Mouse (Mus musculus) left cerebral cortex, postnatal 14 days (tissue): ENCODE data around the gene Acod1. TPM values are rescaled to one million over a fixed set of nuclear protein-coding genes. Genes with fewer than 3 reads are reported as not detected.
A peak's percentile ranks its signal among the peaks of the same experiment; 100 is the strongest.

Experiments used
- DNase-seq, 2 experiments: peaks; one replicate each; pipeline ENCODE4 v3.0.0; 2021 to 2022; ENCODE audit warnings: low spot score in 2 of 2, mixed read lengths in 1 of 2
- intact Hi-C: fragments of 180-260 bp; cut with DNase I; formaldehyde crosslinking; loops from one replicate; pipeline ENCODE4 v1.15.1; 2025
- total RNA-seq, 2 experiments: library from RNA; stranded (reverse); gene quantifications; 2 replicates each; pipeline ENCODE4 v1.2.3; 2021

The Acod1 gene
- total RNA-seq, 2 experiments from 2014 or later: not detected

DNA sequence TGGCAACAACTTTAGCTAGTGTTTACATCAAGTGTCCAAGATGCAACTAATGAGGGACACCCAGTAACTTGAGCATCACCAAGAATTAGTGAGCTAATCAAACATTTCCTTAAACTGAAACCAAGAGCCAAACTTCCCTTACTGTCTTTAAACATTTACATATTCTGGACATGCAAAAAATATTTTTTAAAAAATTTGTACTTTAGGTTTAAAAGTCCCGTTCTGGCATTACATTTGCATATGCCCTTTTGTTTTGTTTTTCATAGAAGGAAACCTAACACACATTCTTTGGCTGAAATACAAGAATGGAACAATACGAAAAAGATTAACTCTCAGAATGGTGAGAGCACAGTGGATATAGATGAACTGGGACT lies 51.4 kb downstream of the Acod1 start:
- intact Hi-C loops: loop anchor here (1.0 kb wide), 1 partner anchor 28 kb away; the partner anchor contains the start of gene Cln5

GRCm38 (mm10) chr14:103098587-103099235 lies 51.9 kb downstream of the Acod1 start:
- intact Hi-C loops: loop anchor here (1.0 kb wide), 1 partner anchor 28 kb away; the partner anchor contains the start of gene Cln5
- DNase-seq: peak; percentile 66 to 79

More for the DNA sequence above, 51.4 kb downstream of the Acod1 start:
- DNase-seq: no peak

DNA sequence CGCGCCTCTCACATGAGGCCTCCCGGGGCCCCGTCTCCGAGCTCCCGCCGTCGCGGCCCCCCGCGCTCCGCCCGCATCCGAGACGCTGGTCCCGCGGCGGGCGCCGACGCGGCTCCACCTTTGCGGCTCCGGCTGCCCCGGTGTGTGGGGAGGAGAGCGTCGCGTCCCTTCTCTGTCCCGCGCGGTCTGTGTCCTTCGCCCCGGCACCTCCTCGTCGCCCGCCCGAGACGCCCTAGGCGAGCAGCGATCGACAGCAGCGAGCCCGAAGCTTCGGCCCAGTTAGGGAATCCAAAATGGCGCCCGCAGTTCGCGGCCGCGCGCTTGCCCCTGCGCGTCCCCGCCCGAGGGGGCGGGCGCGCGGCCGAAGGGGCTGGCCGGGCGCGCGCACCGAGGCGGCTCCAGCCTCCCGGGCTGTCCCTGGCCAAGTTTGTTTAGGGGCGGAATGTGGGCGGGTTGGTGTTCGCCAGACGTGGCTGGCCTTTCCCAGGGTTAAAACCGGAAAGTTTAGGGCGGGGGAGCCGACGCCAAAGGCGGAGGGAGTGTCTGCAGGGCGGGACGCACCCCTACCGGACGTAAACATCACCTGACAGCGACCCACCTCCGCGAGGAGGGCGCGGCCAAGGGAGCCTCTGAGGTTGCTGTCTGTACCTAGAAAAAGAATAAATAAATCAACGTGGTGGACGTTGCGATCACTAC lies 52.6 kb downstream of the Acod1 start, which contains the start of gene Fbxl3:
Fbxl3 (minus strand) TSS at position 329 of the 696 bp plus-strand sequence.
- peak; percentile 77 to 79 for DNase-seq
- intact Hi-C loops: no loop called here

DNA sequence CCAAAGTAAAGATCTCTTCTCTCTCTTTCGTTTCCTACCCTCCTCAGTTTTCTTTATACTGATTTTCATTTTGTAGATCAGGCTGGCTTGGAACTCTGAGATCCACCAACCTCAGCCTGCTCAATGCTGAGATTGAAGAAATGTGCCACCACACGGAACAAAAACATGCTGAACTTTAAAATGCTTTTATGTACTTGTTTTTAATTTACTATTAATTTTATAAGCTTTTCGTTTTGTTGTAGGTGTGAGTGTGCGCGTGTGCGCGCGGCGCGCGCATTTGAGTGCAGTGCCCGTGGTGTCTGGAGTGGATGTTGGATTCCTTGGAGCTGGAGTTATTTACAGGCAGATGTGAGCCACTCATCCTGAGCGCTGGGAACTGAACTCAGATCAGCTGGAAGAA lies 53.5 kb downstream of the Acod1 start:
- intact Hi-C loops: no loop called here

GRCm38 (mm10) chr14:103101171-103101570 lies 54.4 kb downstream of the Acod1 start:
- no peak for DNase-seq
- intact Hi-C loops: no loop called here

More for the DNA sequence above, 53.5 kb downstream of the Acod1 start:
- no peak for DNase-seq

GRCm38 (mm10) chr14:103102246-103102645 lies 55.5 kb downstream of the Acod1 start:
- intact Hi-C loops: no loop called here
- no peak for DNase-seq

- DNase-seq: no peak
- intact Hi-C loops: no loop called here
Observed at GRCm38 (mm10) chr14:103102731-103103335, 56.1 kb downstream of the Acod1 start.

Other genes with a start within 250 kb of the Acod1 start
- 10 to 100 TPM; 49.7 to 56.8 TPM for gene Kctd12, start 64.3 kb upstream of the Acod1 start, total RNA-seq
- gene Cln5, start 23.2 kb downstream of the Acod1 start, total RNA-seq: 1 to 10 TPM; 6.3 to 7.4 TPM
- gene Fbxl3, start 52.6 kb downstream of the Acod1 start, total RNA-seq: 10 to 100 TPM; 72.2 to 74.1 TPM